Mouse (Mus musculus) adrenal gland, adult 2 months (tissue): Measurements from ENCODE around the gene Olfr328. TPM values are rescaled to one million over a fixed set of nuclear protein-coding genes. Genes with fewer than 3 reads are reported as not detected.

Experiments
- polyA plus RNA-seq: library from polyadenylated mRNA; depleted of rRNA; stranded (reverse); fragments of >200 nt; gene quantifications from 2 replicates; pipeline ENCODE4 v1.2.3, GENCODE M21; 2012; rRNA removed
- total RNA-seq, 2 experiments: library from RNA; stranded (reverse); gene quantifications; 2 replicates each; pipeline ENCODE4 v1.2.3; 2021

Gene Olfr328
- total and polyA plus RNA-seq, 3 experiments = 0.24 TPM; not detected in 2

Other genes with a start within 250 kb of the Olfr328 start
- gene Zfp692, start 248.6 kb downstream of the Olfr328 start, total RNA-seq = 10 to 100 TPM; 10.5 to 11.7 TPM
- 23.3 and 25.7 TPM in 2 replicates for gene Zfp692, start 248.6 kb downstream of the Olfr328 start, polyA plus RNA-seq
- gene Zfp672, start 225.3 kb downstream of the Olfr328 start, total RNA-seq = 10 to 100 TPM; 43.6 to 51.2 TPM
- gene Zfp672, start 225.3 kb downstream of the Olfr328 start, polyA plus RNA-seq = 59.3 and 59.9 TPM in 2 replicates
- 10 to 100 TPM; 24.3 to 54.5 TPM for gene Sh3bp5l, start 224.9 kb downstream of the Olfr328 start, total RNA-seq
- gene Sh3bp5l, start 224.9 kb downstream of the Olfr328 start, polyA plus RNA-seq = 49.6 and 49.7 TPM in 2 replicates
- gene Lypd8, start 176.6 kb downstream of the Olfr328 start, total RNA-seq = not detected
- gene Lypd8, start 176.6 kb downstream of the Olfr328 start, polyA plus RNA-seq = 0.16 and 0.73 TPM in 2 replicates
- gene 1810065E05Rik, start 134.5 kb downstream of the Olfr328 start, total RNA-seq = not detected
- not detected in 2 replicates for gene 1810065E05Rik, start 134.5 kb downstream of the Olfr328 start, polyA plus RNA-seq
- not detected for gene Gm12253, start 123.1 kb downstream of the Olfr328 start, total RNA-seq
- not detected in 2 replicates for gene Gm12253, start 123.1 kb downstream of the Olfr328 start, polyA plus RNA-seq
- gene Lypd9, start 102.7 kb downstream of the Olfr328 start, total RNA-seq = not detected
- not detected in 2 replicates for gene Lypd9, start 102.7 kb downstream of the Olfr328 start, polyA plus RNA-seq
- gene Olfr30, start 93.4 kb downstream of the Olfr328 start, total RNA-seq = not detected
- gene Olfr30, start 93.4 kb downstream of the Olfr328 start, polyA plus RNA-seq = not detected in 2 replicates
- gene Olfr332, start 63.1 kb downstream of the Olfr328 start, total RNA-seq = not detected
- not detected in 2 replicates for gene Olfr332, start 63.1 kb downstream of the Olfr328 start, polyA plus RNA-seq
- gene Olfr331, start 53.1 kb downstream of the Olfr328 start, total RNA-seq = not detected
- not detected in 2 replicates for gene Olfr331, start 53.1 kb downstream of the Olfr328 start, polyA plus RNA-seq
- gene Olfr330, start 20.8 kb downstream of the Olfr328 start, total RNA-seq = 1 to 10 TPM in 1 of 2 experiments, under 1 TPM in 1; 0.41 to 1.0 TPM
- 0.95 and 3.2 TPM in 2 replicates for gene Olfr330, start 20.8 kb downstream of the Olfr328 start, polyA plus RNA-seq
- 1 to 10 TPM in 1 of 2 experiments, under 1 TPM in 1; 0.62 to 1.4 TPM for gene Olfr329-ps, start 9.2 kb downstream of the Olfr328 start, total RNA-seq
- gene Olfr329-ps, start 9.2 kb downstream of the Olfr328 start, polyA plus RNA-seq = 0.69 and 1.0 TPM in 2 replicates
- not detected for gene Olfr224, start 14.9 kb upstream of the Olfr328 start, total RNA-seq
- gene Olfr224, start 14.9 kb upstream of the Olfr328 start, polyA plus RNA-seq = not detected in 2 replicates
- gene Olfr325, start 22.1 kb upstream of the Olfr328 start, total RNA-seq = not detected
- gene Olfr325, start 22.1 kb upstream of the Olfr328 start, polyA plus RNA-seq = not detected in 2 replicates
- gene Olfr324, start 39.5 kb upstream of the Olfr328 start, total RNA-seq = not detected
- not detected in 2 replicates for gene Olfr324, start 39.5 kb upstream of the Olfr328 start, polyA plus RNA-seq
- not detected for gene 2210407C18Rik, start 60.4 kb upstream of the Olfr328 start, total RNA-seq
- 0.17 TPM in 1 of 2 replicates, not detected in the other for gene 2210407C18Rik, start 60.4 kb upstream of the Olfr328 start, polyA plus RNA-seq
- not detected for gene Olfr323, start 74.9 kb upstream of the Olfr328 start, total RNA-seq
- not detected in 2 replicates for gene Olfr323, start 74.9 kb upstream of the Olfr328 start, polyA plus RNA-seq
- gene Trim58, start 84.8 kb upstream of the Olfr328 start, total RNA-seq = not detected
- gene Trim58, start 84.8 kb upstream of the Olfr328 start, polyA plus RNA-seq = not detected in 2 replicates
- gene Olfr322, start 103.1 kb upstream of the Olfr328 start, total RNA-seq = not detected
- not detected in 2 replicates for gene Olfr322, start 103.1 kb upstream of the Olfr328 start, polyA plus RNA-seq
- gene Olfr320, start 125.5 kb upstream of the Olfr328 start, total RNA-seq = not detected
- gene Olfr320, start 125.5 kb upstream of the Olfr328 start, polyA plus RNA-seq = not detected in 2 replicates
- not detected for gene Olfr319, start 143.5 kb upstream of the Olfr328 start, total RNA-seq
- gene Olfr319, start 143.5 kb upstream of the Olfr328 start, polyA plus RNA-seq = not detected in 2 replicates
- not detected for gene Olfr318, start 168.4 kb upstream of the Olfr328 start, total RNA-seq
- gene Olfr318, start 168.4 kb upstream of the Olfr328 start, polyA plus RNA-seq = not detected in 2 replicates
- not detected for gene Olfr317, start 183.6 kb upstream of the Olfr328 start, total RNA-seq
- gene Olfr317, start 183.6 kb upstream of the Olfr328 start, polyA plus RNA-seq = not detected in 2 replicates
- not detected for gene Olfr316, start 197.1 kb upstream of the Olfr328 start, total RNA-seq
- not detected in 2 replicates for gene Olfr316, start 197.1 kb upstream of the Olfr328 start, polyA plus RNA-seq
- gene Olfr315, start 217.6 kb upstream of the Olfr328 start, total RNA-seq = not detected
- gene Olfr315, start 217.6 kb upstream of the Olfr328 start, polyA plus RNA-seq = not detected in 2 replicates
- not detected for gene Olfr314, start 227.3 kb upstream of the Olfr328 start, total RNA-seq
- not detected in 2 replicates for gene Olfr314, start 227.3 kb upstream of the Olfr328 start, polyA plus RNA-seq
- gene Fam183b, start 246.3 kb upstream of the Olfr328 start, total RNA-seq = 1 to 10 TPM; 2.2 to 2.7 TPM
- gene Fam183b, start 246.3 kb upstream of the Olfr328 start, polyA plus RNA-seq = 0.39 TPM in 1 of 2 replicates, not detected in the other